8 mouse cellular contexts compared by ENCODE assay signal in the genomic region with DNA sequence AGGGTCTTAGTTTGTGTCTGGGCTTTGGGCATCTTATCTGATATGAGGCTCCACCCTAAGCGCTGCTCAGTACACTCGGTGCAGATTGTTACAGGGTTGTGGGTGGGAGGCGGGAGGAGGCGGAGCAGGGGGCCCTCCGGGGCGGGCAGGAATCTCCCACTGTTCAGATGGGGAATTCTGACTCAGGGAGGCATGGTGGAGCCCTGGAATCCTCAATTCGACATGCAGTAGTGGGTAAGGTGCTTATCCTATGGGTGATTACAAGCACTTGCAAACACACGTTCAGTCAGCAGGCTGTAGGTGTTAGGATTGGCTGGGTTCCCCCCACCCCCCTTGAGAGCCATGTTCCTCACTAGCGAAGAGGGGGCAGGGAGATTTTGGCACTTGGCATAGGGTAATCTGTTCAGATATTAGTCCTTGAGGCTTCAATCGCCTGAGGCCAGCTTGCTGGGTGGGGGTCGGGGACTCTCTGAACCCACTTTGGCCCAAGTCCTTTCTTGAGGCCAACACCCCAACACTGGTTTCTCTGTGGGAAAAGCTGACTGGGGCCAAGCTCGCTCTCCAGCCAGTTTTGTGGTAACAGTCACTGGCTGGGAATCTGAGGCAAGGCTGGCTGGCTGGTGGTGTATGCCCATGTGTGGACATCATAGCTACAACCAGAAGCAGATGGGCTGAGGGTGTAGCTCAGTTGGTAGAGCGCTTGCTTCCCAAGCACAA. TPM values are rescaled to one million over a fixed set of nuclear protein-coding genes. Genes with fewer than 3 reads are reported as not detected.
DNase-seq lines count a peak whose midpoint lies in the region; ATAC-seq and TF ChIP-seq lines count a peak whose summit lies in the region.

No protein-coding gene starts in this region.

- no peaks in the 10 kb centered on the region for H3K36me3 ChIP-seq in kidney, postnatal 0 days (ENCODE audit: insufficient read depth, low read length)
- peaks cover 2% of the 10 kb centered on the region; the same call in 1 of the 2 replicates for H3K36me3 ChIP-seq in midbrain, embryonic 11.5 days (ENCODE audit: control insufficient read depth, insufficient read depth, low read length)

- no peak for TF ChIP-seq CTCF in kidney, postnatal 0 days (IDR thresholded peaks at IDR 0.05; ENCODE audit: low read depth)

- H3K27me3 ChIP-seq in kidney, postnatal 0 days (ENCODE audit: insufficient read depth, low read length): no peaks in the 10 kb centered on the region
- H3K27me3 ChIP-seq in midbrain, embryonic 11.5 days (ENCODE audit: control insufficient read depth, insufficient read depth, low read length): no peaks in the 10 kb centered on the region

- H3K4me2 ChIP-seq in kidney, postnatal 0 days (ENCODE audit: low read length): peak overlapping the region; percentile 24
- no peak overlapping the region for H3K4me2 ChIP-seq in midbrain, embryonic 11.5 days

- H3K9ac ChIP-seq in kidney, postnatal 0 days (ENCODE audit: low read depth, low read length): no peak overlapping the region
- H3K9ac ChIP-seq in midbrain, embryonic 11.5 days (ENCODE audit: low read length): no peak overlapping the region

- no peaks in the 10 kb centered on the region for H3K9me3 ChIP-seq in kidney, postnatal 0 days (replicated peaks; ENCODE audit: low read length)
- H3K9me3 ChIP-seq in midbrain, embryonic 11.5 days (ENCODE audit: control insufficient read depth, low read length): no peaks in the 10 kb centered on the region

- ATAC-seq in kidney, postnatal 0 days (replicated peaks; ENCODE audit: low FRiP score, low read depth): peak; percentile 5; the same call in 1 of the 2 replicates
- peak; percentile 33; the same call in 1 of the 2 replicates for ATAC-seq in midbrain, embryonic 11.5 days (ENCODE audit: low FRiP score)
- no peak for ATAC-seq in activated CD4-positive, CD25-positive, alpha-beta regulatory T cell, adult 4 months

- H3K4me1 ChIP-seq in kidney, postnatal 0 days (replicated peaks; ENCODE audit: insufficient read depth, low read length): 0 out of 2 replicates have a peak, but pooled peaks cover 5% of the 10 kb centered on the region
- peaks cover 15% of the 10 kb centered on the region for H3K4me1 ChIP-seq in midbrain, embryonic 11.5 days (ENCODE audit: control insufficient read depth, insufficient read depth, low read length)

- DNase-seq in kidney, postnatal 0 days (ENCODE audit: low spot score): peak; percentile 65
- no peak for DNase-seq in kidney, postnatal 14 days
- peak; percentile 15 for DNase-seq in adipocyte (ENCODE audit: low spot score)
- peak; percentile 98 for DNase-seq in fibroblast of lung, adult 2 months (ENCODE audit: low read depth)
- no peak for DNase-seq in midbrain, embryonic 11.5 days (ENCODE audit: low spot score, missing footprints)
- no peak for DNase-seq in embryo, embryonic 10.5 days (ENCODE audit: low spot score)
- no peak for DNase-seq in spleen, adult 12 weeks (ENCODE audit: low spot score)

- 25% methylated on average over 13 of the region's 13 CpGs for whole genome bisulfite sequencing in kidney, postnatal 0 days
- WGBS in midbrain, embryonic 11.5 days: 40% methylated on average over 13 of the region's 13 CpGs

- no peak overlapping the region for H3K27ac ChIP-seq in kidney, postnatal 0 days
- H3K27ac ChIP-seq in midbrain, embryonic 11.5 days (ENCODE audit: low read depth, low read length): no peak overlapping the region; the same call in 1 of the 2 replicates

- H3K4me3 ChIP-seq in kidney, postnatal 0 days (replicated peaks; ENCODE audit: low read depth, low read length): no peak overlapping the region
- H3K4me3 ChIP-seq in midbrain, embryonic 11.5 days (ENCODE audit: low read depth, low read length): no peak overlapping the region

RNA-seq across cellular contexts. Expression of a gene that starts 27.2 kb away (rescaled TPM):
- polyA plus RNA-seq in kidney, postnatal 0 days (2015; fragmentation: Nextera tagmentation; extraction: Ambion mirVana): not detected in 2 replicates
- polyA plus RNA-seq in midbrain, embryonic 11.5 days (2014; fragmentation: Nextera tagmentation; extraction: Ambion mirVana): 0.06 TPM in 1 of 2 replicates, not detected in the other
- polyA plus RNA-seq in activated CD4-positive, CD25-positive, alpha-beta regulatory T cell, adult 4 months (2017; shearing (Covaris generic)): not detected

RNA-seq across cellular contexts. Expression of a gene that starts 39.4 kb away (rescaled TPM):
- not detected in 2 replicates for polyA plus RNA-seq in kidney, postnatal 0 days (2015; fragmentation: Nextera tagmentation; extraction: Ambion mirVana)
- not detected in 2 replicates for polyA plus RNA-seq in midbrain, embryonic 11.5 days (2014; fragmentation: Nextera tagmentation; extraction: Ambion mirVana)
- not detected for polyA plus RNA-seq in activated CD4-positive, CD25-positive, alpha-beta regulatory T cell, adult 4 months (2017; shearing (Covaris generic))

RNA-seq across cellular contexts. Expression of a gene that starts 47.1 kb away (rescaled TPM):
- 28.8 TPM in 2 replicates for polyA plus RNA-seq in kidney, postnatal 0 days (2015; fragmentation: Nextera tagmentation; extraction: Ambion mirVana)
- 89.6 and 92.3 TPM in 2 replicates for polyA plus RNA-seq in midbrain, embryonic 11.5 days (2014; fragmentation: Nextera tagmentation; extraction: Ambion mirVana)
- 10 to 100 TPM; 17.1 to 19.4 TPM for polyA plus RNA-seq in activated CD4-positive, CD25-positive, alpha-beta regulatory T cell, adult 4 months (2017; shearing (Covaris generic))

Comparison
In these comparisons a context has a peak if more than half of its experiments do, and no peak if none do; other contexts are left out.
1. DNase-seq: peak in kidney, postnatal 0 days (single experiment), adipocyte (single experiment) and fibroblast of lung, adult 2 months (single experiment); none in kidney, postnatal 14 days (single experiment), midbrain, embryonic 11.5 days (single experiment), embryo, embryonic 10.5 days (single experiment) and spleen, adult 12 weeks (single experiment).